Mouse (Mus musculus) liver, embryonic 14.5 days (tissue): ENCODE data around the gene Mrgpra2a. TPM values are rescaled to one million over a fixed set of nuclear protein-coding genes. Genes with fewer than 3 reads are reported as not detected.
"Not testable (repeated sequence)": the region's sequence is repeated elsewhere in the genome, so short reads cannot be mapped to it uniquely, and the experiment has no call there.

Source experiments
- ATAC-seq: fragments of 200-750 bp; cut with Nextera tagmentation; 2 replicates; pipeline ENCODE4 v1.8.0; 2017; ENCODE audit warnings: moderate number of reproducible peaks, mild to moderate bottlenecking, moderate library complexity; ENCODE audit not compliant: insufficient read depth
- DNase-seq, 3 experiments: peaks; one replicate each; pipeline ENCODE4 v3.0.0-alpha.2; 2012 to 2013; ENCODE audit warnings: low read depth in 3 of 3, low spot score in 3 of 3
- H3K27ac ChIP-seq: fragments of 300-500 bp; sonication (generic); 2 replicates; pipeline ENCODE4 v1.5.1; 2014; ENCODE audit warnings: moderate library complexity, mild to moderate bottlenecking, control low read depth, inconsistent platforms
- H3K27me3 ChIP-seq: fragments of 300-500 bp; sonication (generic); 2 replicates; pipeline ENCODE4 v1.6.1; 2014; ENCODE audit warnings: mild to moderate bottlenecking, low read length, moderate library complexity; ENCODE audit not compliant: control insufficient read depth, insufficient read depth
- H3K36me3 ChIP-seq: fragments of 300-500 bp; sonication (generic); replicated peaks from 2 replicates; pipeline ENCODE4 v1.6.1; 2014; ENCODE audit warnings: low read depth; ENCODE audit not compliant: control insufficient read depth, insufficient read depth
- H3K4me1 ChIP-seq, 2 experiments: fragments of 200-500 bp in 1 of 2; fragments of 300-500 bp in 1 of 2; sonication (generic) in 1 of 2; replicated peaks; 2 replicates each; pipeline ENCODE4 v1.6.1; 2012 to 2014; ENCODE audit warnings: antibody characterized with exemption in 1 of 2, inconsistent platforms in 1 of 2, low read length in 1 of 2; ENCODE audit not compliant: control insufficient read depth in 2 of 2, insufficient read depth in 2 of 2
- H3K4me2 ChIP-seq: fragments of 300-500 bp; sonication (generic); 2 replicates; pipeline ENCODE4 v1.6.1; 2014; ENCODE audit warnings: low read depth, mild to moderate bottlenecking, control low read depth, moderate library complexity
- H3K4me3 ChIP-seq, 2 experiments: fragments of 200-500 bp in 1 of 2; fragments of 300-500 bp in 1 of 2; sonication (generic) in 1 of 2; 2 replicates each; pipeline ENCODE4 v1.5.1; 2012 to 2014; ENCODE audit warnings: low read depth in 2 of 2, low read length in 2 of 2, mild to moderate bottlenecking in 2 of 2, control low read depth in 1 of 2, inconsistent platforms in 1 of 2, moderate library complexity in 1 of 2; ENCODE audit not compliant: insufficient read depth in 1 of 2
- H3K9ac ChIP-seq: fragments of 300-500 bp; sonication (generic); replicated peaks from 2 replicates; pipeline ENCODE4 v1.6.1; 2014; ENCODE audit warnings: mild to moderate bottlenecking, control low read depth, moderate library complexity
- H3K9me3 ChIP-seq: fragments of 300-500 bp; sonication (generic); 2 replicates; pipeline ENCODE4 v1.6.1; 2016; ENCODE audit warnings: low read length, mixed read lengths; ENCODE audit not compliant: control insufficient read depth
- WGBS: fragments of 180-500 bp; shearing (Covaris S2); extraction: QIAGEN DNeasy Blood & Tissue Kit; methylation state at CpG from one replicate; pipeline ENCODE4 v1.1.7; 2014; ENCODE audit not compliant: insufficient replicate concordance; 5-methylcytosine and 5-hydroxymethylcytosine counted together
- polyA plus RNA-seq, 2 experiments: library from polyadenylated mRNA; depleted of rRNA in 1 of 2; stranded (reverse) in 1 of 2; unstranded in 1 of 2; fragments of >200 nt; fragmentation: Nextera tagmentation in 1 of 2; extraction: Ambion mirVana in 1 of 2; gene quantifications; 2 replicates each; pipeline versions ENCODE4 v1.2.1 to v1.2.3; 2012 to 2014

The Mrgpra2a gene
- polyA plus RNA-seq (2012; rRNA removed) (0.17 and 0.27 TPM in 2 replicates), polyA plus RNA-seq (2014; fragmentation: Nextera tagmentation; extraction: Ambion mirVana) (0.44 and 0.65 TPM in 2 replicates)

- not testable (repeated sequence) for H3K4me3 ChIP-seq, H3K27me3 ChIP-seq, H3K27ac ChIP-seq, DNase-seq, ATAC-seq, H3K9ac ChIP-seq, H3K4me1 ChIP-seq, H3K36me3 ChIP-seq, H3K4me2 ChIP-seq, H3K9me3 ChIP-seq
- WGBS, result no CpG with 5 or more reads among the region's 1 CpGs
Observed at GRCm38 (mm10) chr7:47452015-47452414, at the start of gene Mrgpra2a. TSS of gene Mrgpra2a (minus strand) at chr7:47452139.

GRCm38 (mm10) chr7:47491266-47491665 lies 39.3 kb upstream of the Mrgpra2a start:
- not testable (repeated sequence) for ATAC-seq

GRCm38 (mm10) chr7:47489438-47489837 lies 37.5 kb upstream of the Mrgpra2a start:
- not testable (repeated sequence) for H3K4me2 ChIP-seq, DNase-seq
- no CpG with 5 or more reads among the region's 1 CpGs for WGBS

More at GRCm38 (mm10) chr7:47491266-47491665, 39.3 kb upstream of the Mrgpra2a start:
- H3K36me3 ChIP-seq, H3K9ac ChIP-seq, H3K4me2 ChIP-seq, H3K4me1 ChIP-seq, H3K9me3 ChIP-seq, DNase-seq, H3K4me3 ChIP-seq, H3K27ac ChIP-seq, H3K27me3 ChIP-seq: not testable (repeated sequence)

GRCm38 (mm10) chr7:47483181-47483580 lies 31.2 kb upstream of the Mrgpra2a start:
- not testable (repeated sequence) for H3K27ac ChIP-seq, H3K9me3 ChIP-seq, H3K4me3 ChIP-seq, H3K9ac ChIP-seq, ATAC-seq, H3K4me2 ChIP-seq, H3K27me3 ChIP-seq, H3K4me1 ChIP-seq, H3K36me3 ChIP-seq, DNase-seq

More at GRCm38 (mm10) chr7:47489438-47489837, 37.5 kb upstream of the Mrgpra2a start:
- not testable (repeated sequence) for H3K4me3 ChIP-seq, H3K27ac ChIP-seq, H3K27me3 ChIP-seq, H3K4me1 ChIP-seq, H3K9ac ChIP-seq, H3K36me3 ChIP-seq, ATAC-seq, H3K9me3 ChIP-seq

- not testable (repeated sequence) for ATAC-seq
Observed at GRCm38 (mm10) chr7:47473904-47474303, 22.0 kb upstream of the Mrgpra2a start.

GRCm38 (mm10) chr7:47465278-47465981 lies 13.5 kb upstream of the Mrgpra2a start:
- H3K9me3 ChIP-seq, H3K27me3 ChIP-seq, H3K36me3 ChIP-seq, H3K9ac ChIP-seq, DNase-seq, H3K4me2 ChIP-seq, H3K4me1 ChIP-seq, H3K27ac ChIP-seq, ATAC-seq, H3K4me3 ChIP-seq: not testable (repeated sequence)

More at GRCm38 (mm10) chr7:47473904-47474303, 22.0 kb upstream of the Mrgpra2a start:
- DNase-seq, H3K36me3 ChIP-seq, H3K4me3 ChIP-seq, H3K27me3 ChIP-seq, H3K27ac ChIP-seq, H3K4me1 ChIP-seq, H3K9me3 ChIP-seq, H3K9ac ChIP-seq, H3K4me2 ChIP-seq: not testable (repeated sequence)
- WGBS, result 25% methylated on average over 1 of the region's 3 CpGs

- not testable (repeated sequence) for H3K9me3 ChIP-seq, ATAC-seq, H3K27ac ChIP-seq, H3K4me1 ChIP-seq, H3K9ac ChIP-seq, H3K27me3 ChIP-seq, H3K4me2 ChIP-seq, H3K4me3 ChIP-seq, DNase-seq, H3K36me3 ChIP-seq
Observed at GRCm38 (mm10) chr7:47445729-47446128, 6.2 kb downstream of the Mrgpra2a start.

- not testable (repeated sequence) for H3K9ac ChIP-seq, DNase-seq, H3K4me3 ChIP-seq, H3K27me3 ChIP-seq, H3K9me3 ChIP-seq, H3K4me1 ChIP-seq, H3K27ac ChIP-seq, H3K4me2 ChIP-seq, H3K36me3 ChIP-seq, ATAC-seq
- 12% methylated on average over 1 of the region's 2 CpGs for WGBS
Observed at GRCm38 (mm10) chr7:47436463-47436862, 15.5 kb downstream of the Mrgpra2a start.
